Mouse (Mus musculus) retina, postnatal 1 day (tissue): ENCODE measurements at regions not wholly inside any gene's neighbourhood (a gene's known extent, or its start where the extent isn't known, plus 50 kb on each side); places are given as distances from the start of the nearest gene placed in this dataset.
A peak's percentile ranks its signal among the peaks of the same experiment; 100 is the strongest.
"Not testable (repeated sequence)": the region's sequence is repeated elsewhere in the genome, so short reads cannot be mapped to it uniquely, and the experiment has no call there.

Experiments
- DNase-seq: peaks from one replicate; pipeline ENCODE4 v3.0.0-alpha.2; 2012

DNA sequence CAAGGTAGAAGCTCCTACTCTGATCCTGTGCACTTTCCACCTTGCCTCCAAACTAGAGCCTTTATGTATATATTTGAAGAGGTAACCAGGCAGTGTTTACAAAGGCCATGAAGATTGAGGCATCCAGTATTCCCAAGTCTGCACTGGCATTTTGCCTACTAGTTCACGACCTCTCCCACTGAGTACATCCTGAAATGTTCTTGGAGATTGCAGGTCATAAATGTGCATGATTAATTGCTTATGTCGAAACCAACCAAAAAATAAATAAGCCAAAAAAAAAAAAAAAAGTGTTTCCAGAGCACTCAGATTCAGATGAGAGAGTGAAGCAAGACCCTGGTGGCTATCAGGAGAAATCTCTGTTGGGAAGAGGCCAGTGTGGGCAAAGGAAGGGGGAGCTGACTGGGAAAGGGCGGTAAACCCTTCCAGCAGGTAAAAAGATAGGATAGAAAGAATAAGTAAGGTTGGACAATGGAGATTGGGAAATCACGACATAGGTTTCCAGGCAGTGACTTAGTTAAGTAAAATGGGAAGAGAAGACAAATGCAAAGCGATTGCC, 133.6 kb upstream of the Nrip1 start:
- DNase-seq = no peak

- DNase-seq = no peak
Measured at GRCm38 (mm10) chr16:76506240-76506639, 132.6 kb upstream of the Nrip1 start.

- peak; percentile 24 for DNase-seq
Measured at GRCm38 (mm10) chr16:76499686-76500400, 126.2 kb upstream of the Nrip1 start.

DNA sequence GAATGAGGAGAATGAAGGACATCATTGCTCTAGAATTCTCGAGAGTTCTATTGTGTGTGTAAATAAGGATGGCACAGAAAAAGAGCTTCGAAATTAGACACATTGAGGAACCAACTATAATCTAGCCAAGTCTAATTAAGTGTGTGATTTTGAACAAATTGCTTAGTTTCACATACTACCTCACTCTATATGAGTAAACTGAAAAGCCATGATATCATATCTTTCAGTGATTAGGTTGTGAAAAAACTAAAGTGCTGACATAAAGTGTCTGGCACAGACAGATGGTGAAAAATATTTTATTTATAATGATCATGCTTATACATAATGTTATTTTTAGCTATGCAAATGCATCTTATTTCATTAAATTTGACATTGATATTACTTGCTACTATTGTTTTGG, 124.6 kb upstream of the Nrip1 start:
- no peak for DNase-seq

DNA sequence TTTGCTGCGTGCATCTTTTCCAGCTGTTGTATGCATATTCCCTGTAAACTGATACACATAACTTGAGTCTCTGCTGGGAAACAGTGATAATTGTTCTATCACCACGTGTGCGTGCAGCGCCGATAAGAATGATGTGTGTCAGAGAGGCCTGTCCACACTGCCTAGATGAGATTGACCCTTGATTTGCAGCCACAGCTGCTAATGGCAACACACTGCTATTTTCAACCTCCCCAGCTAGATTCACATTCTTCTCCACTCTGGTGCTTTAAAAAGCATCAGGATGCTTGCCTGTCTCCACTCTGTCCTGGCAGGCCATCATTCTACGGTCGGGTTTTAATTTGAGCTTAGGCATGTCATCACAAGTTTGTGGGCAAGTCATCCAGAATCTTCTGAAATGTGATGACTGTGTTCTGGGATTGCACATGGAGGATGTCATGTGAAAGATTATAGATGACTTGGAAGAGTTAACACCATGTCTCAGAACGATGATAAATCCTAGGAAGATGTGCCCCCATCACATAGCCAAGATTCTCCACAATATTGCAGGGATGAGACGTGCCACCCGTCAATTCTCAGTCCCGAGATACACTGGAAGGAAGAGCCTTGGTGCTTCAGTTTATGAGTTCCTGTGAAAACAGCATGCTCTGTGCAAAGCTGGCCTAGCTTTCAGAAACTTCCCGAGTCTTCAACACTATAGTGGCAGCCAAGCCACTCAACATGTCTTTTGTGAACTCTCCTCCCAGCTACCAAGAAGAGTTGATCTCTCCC, 123.6 kb upstream of the Nrip1 start:
- DNase-seq = no peak

- DNase-seq = no peak
Measured at GRCm38 (mm10) chr16:76483419-76483818, 109.8 kb upstream of the Nrip1 start.

GRCm38 (mm10) chr16:76481966-76482365, 108.3 kb upstream of the Nrip1 start:
- no peak for DNase-seq

DNA sequence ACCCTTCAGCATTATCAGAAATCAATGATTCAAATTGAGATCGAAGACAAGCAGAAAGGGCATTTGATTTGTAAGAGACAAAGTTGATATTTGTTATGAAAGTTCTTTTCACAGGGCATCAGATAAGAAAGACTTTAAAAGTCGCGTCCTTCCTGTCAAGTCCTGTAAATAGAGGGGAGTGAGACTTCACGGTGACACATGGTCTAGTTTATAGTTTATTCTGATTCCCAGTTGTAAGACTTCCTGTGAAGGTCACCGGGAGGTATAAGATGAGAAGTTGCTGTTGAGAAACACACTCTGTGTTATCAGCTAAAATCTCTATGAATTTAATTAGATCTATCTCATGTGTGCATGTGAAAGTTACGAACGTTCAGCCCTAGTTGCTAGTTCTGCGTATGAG, 103.8 kb upstream of the Nrip1 start:
- no peak for DNase-seq

DNA sequence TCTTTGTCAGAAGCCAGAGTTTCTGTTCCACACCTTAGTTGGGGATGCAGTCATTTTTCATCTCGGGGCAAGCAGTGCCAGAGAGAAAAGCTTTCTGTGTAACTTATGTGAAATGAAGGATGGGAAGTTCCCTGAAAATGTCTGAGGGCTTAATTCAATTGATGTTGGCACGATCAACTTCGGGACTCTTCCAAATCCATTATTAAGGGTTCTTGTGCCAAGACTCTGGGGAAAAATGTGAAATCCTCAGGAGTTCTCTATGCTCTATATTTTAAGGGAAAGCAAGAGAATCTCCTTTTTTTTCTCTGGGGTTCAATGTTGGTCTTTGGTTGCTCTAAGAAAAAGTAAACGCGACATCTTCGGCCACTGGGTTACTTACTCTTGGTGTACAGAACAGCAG, 100.9 kb upstream of the Nrip1 start:
- no peak for DNase-seq

- no peak for DNase-seq
Measured at GRCm38 (mm10) chr16:76472386-76472785, 98.8 kb upstream of the Nrip1 start.

GRCm38 (mm10) chr16:76471081-76471480, 97.5 kb upstream of the Nrip1 start:
- no peak for DNase-seq

DNA sequence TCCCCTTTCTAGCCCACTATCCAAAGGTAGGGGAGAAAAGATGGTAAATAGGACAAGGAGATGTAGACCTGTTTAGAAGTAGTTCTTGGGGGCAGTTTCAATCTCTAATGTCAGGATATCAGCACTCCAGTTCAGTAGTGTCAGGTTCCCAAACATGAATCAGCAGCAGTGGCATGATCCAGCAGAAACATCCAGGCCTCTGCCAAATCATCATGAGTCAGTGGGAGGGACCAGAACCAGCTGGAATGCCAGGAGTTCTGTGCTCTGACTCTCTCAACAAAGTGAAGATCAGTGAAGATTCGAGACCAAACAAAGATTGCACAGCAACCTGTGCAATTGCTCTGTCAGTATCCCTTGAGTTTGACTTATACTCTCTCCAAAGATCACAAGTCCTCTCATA, 85.9 kb upstream of the Nrip1 start:
- DNase-seq = no peak

- DNase-seq = not testable (repeated sequence)
Measured at GRCm38 (mm10) chr16:76456300-76456599, 82.6 kb upstream of the Nrip1 start.

- no peak for DNase-seq
Measured at GRCm38 (mm10) chr16:76455499-76456299, 82.1 kb upstream of the Nrip1 start.

DNA sequence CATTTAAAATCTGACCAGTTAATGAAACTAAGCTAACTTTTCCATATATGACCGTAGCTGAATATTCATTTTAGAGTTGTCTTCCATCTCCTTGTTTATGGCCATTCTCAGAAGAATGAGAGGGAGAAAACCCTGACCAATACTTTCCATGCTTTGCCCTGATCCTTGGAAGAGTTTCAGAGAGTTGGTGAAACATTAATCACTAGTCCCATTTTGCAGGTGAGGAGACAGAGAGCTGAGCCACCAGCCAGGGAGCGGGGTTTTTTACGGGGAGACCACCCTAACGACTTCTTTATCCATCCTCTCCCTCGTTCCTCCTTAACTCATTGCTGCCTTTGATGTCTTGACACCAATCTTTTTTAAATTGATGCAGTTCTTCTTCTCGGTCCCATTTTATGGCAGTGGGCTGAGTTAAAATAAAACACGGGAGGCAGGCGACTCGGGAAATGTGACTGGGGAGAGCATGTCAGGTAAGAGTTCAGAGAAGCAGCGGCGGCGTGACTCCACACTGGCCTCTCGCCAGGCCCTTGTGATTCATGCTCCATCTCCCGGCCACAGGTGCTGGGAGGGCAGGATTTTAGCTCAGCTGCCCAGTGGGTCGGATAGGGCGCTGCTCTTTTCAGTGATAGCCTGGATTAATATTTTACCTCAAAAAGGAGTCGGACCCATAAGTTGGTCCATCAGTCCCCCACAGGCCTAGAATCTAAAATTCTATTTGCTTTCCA, 81.3 kb upstream of the Nrip1 start:
- DNase-seq = no peak

GRCm38 (mm10) chr16:76453457-76454200, 80.0 kb upstream of the Nrip1 start:
- peak; percentile 81 for DNase-seq

GRCm38 (mm10) chr16:76448773-76449172, 75.1 kb upstream of the Nrip1 start:
- no peak for DNase-seq

DNA sequence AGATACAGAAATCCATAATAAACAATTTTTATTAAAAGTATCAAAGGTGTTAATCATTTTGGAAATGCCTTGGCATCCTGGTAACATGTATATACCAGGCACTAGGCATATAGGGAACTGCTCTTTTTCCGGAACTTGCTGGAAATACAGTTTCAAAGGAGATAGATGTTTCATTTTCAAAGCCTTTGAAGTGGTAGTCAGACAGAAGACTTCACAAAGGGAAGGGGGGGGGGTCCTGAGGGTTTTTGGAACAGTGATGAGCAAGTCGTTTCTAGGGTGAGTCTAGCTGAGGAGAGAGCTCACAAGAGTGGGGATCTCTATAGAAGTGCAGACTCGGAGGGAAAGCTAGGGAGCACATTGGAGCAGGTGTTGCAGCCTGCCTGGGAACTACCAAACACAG, 73.4 kb upstream of the Nrip1 start:
- DNase-seq = no peak

- no peak for DNase-seq
Measured at GRCm38 (mm10) chr16:76444668-76445067, 71.0 kb upstream of the Nrip1 start.

- DNase-seq = no peak
Measured at GRCm38 (mm10) chr16:76442635-76443034, 69.0 kb upstream of the Nrip1 start.

DNA sequence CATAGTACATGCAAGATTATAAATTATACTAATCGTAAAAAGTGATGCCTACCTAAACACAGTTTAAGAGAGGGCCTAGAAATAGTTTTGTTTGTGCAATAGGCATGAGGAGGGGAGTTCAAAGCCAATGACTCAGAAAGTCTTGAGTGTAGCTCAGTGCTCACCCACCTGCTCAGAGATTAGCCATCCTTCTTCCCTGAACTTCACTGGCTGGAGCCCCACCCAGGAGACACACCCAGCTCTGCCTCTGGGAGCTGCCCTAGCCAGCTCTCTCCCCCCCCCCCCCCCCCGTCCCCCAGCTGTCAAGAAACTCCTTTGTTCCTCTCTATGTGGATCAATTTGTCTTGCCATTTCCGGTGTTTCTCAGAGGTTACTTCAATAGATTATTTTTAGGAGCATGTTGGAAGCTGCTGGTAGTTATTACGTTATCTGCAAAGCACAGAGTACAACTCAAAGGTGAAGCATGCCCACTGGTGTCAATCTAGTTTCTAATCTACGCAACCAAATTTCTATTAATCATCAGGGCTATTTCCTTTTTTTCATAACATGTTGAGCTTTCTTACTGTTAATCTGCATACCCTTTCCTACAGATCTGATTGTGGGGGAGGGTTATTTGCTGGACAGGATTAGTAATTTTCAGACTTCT, 68.3 kb upstream of the Nrip1 start:
- no peak for DNase-seq
